Mouse (Mus musculus) forebrain, embryonic 12.5 days (tissue): Measurements from ENCODE around the gene Atg4d. TPM values are rescaled to one million over a fixed set of nuclear protein-coding genes. Genes with fewer than 3 reads are reported as not detected.
"Not testable (repeated sequence)": the region's sequence is repeated elsewhere in the genome, so short reads cannot be mapped to it uniquely, and the experiment has no call there.

Experiments used
- ATAC-seq: fragments of 200-750 bp; cut with Nextera tagmentation; 2 replicates; pipeline ENCODE4 v1.8.0; 2017; ENCODE audit warnings: moderate TSS enrichment; ENCODE audit not compliant: low FRiP score
- H3K27ac ChIP-seq: fragments of 300-500 bp; sonication (generic); 2 replicates; pipeline ENCODE4 v1.5.1; 2016; ENCODE audit warnings: mild to moderate bottlenecking
- H3K27me3 ChIP-seq: fragments of 300-500 bp; sonication (generic); 2 replicates; pipeline ENCODE4 v1.6.1; 2016; ENCODE audit warnings: mild to moderate bottlenecking
- H3K36me3 ChIP-seq: fragments of 300-500 bp; sonication (generic); replicated peaks from 2 replicates; pipeline ENCODE4 v1.6.1; 2016; ENCODE audit warnings: mild to moderate bottlenecking
- H3K4me1 ChIP-seq: fragments of 300-500 bp; sonication (generic); 2 replicates; pipeline ENCODE4 v1.6.1; 2016
- H3K4me2 ChIP-seq: fragments of 300-500 bp; sonication (generic); 2 replicates; pipeline ENCODE4 v1.6.1; 2016; ENCODE audit warnings: mild to moderate bottlenecking, moderate library complexity
- H3K4me3 ChIP-seq: fragments of 300-500 bp; sonication (generic); replicated peaks from 2 replicates; pipeline ENCODE4 v1.5.1; 2016; ENCODE audit warnings: mild to moderate bottlenecking
- H3K9ac ChIP-seq: fragments of 300-500 bp; sonication (generic); 2 replicates; pipeline ENCODE4 v1.6.1; 2016; ENCODE audit warnings: mild to moderate bottlenecking
- H3K9me3 ChIP-seq: fragments of 300-500 bp; sonication (generic); 2 replicates; pipeline ENCODE4 v1.6.1; 2016
- WGBS: fragments of 180-500 bp; shearing (Covaris S2); methylation state at CpG from one replicate; pipeline ENCODE4 v1.1.7; 2016; 5-methylcytosine and 5-hydroxymethylcytosine counted together
- polyA plus RNA-seq: library from polyadenylated mRNA; unstranded; fragments of >200 nt; fragmentation: Nextera tagmentation; extraction: Ambion mirVana; gene quantifications from 2 replicates; pipeline ENCODE4 v1.2.1, GENCODE M21; 2016

Atg4d gene
- 47.4 and 50.7 TPM in 2 replicates for polyA plus RNA-seq

DNA sequence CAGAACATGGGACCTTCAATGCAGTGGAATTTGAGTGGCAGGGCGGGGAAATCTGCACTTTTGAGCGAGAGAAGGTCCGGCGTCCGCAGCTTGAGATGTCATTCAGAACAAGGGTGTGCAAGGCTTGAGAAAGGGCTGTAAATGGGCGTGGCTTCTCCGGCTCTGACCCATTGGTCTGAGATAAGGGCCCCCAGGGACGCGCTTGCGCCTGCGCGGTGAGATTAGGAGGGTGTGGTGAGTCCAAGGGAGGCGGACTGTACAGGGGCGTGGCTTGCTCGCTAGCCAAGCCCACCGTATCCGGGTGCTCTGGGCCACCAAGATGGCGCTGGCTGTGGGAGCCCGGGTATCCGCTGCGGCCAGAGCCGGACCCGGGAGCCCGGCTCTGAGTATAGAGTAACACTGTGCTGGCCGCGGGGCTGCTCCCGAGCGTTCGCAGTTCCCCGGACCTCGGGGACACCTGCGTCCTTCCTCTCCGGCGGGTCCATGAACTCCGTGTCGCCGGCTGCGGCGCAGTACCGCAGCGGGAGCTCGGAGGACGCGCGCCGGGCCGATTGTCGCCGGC is at the start of gene Atg4d:
TSS of gene Atg4d (plus strand) at position 294 of the 562 bp plus-strand sequence.
- whole genome bisulfite sequencing: under 1% methylated on average over 49 of the region's 49 CpGs
- Histone ChIP-seq H3K9me3 (no peaks in the 10 kb centered on the region), H3K9ac (peak within 1 kb of the TSS; percentile 83), H3K4me1 (peaks cover 22% of the 10 kb centered on the region), H3K4me2 (peak within 1 kb of the TSS; percentile 86), H3K4me3 (peak within 1 kb of the TSS; percentile 84), H3K27me3 (no peaks in the 10 kb centered on the region), H3K36me3 (peaks cover 33% of the 10 kb centered on the region), H3K27ac (peak within 1 kb of the TSS; percentile 75)
- peak; percentile 98 for ATAC-seq

DNA sequence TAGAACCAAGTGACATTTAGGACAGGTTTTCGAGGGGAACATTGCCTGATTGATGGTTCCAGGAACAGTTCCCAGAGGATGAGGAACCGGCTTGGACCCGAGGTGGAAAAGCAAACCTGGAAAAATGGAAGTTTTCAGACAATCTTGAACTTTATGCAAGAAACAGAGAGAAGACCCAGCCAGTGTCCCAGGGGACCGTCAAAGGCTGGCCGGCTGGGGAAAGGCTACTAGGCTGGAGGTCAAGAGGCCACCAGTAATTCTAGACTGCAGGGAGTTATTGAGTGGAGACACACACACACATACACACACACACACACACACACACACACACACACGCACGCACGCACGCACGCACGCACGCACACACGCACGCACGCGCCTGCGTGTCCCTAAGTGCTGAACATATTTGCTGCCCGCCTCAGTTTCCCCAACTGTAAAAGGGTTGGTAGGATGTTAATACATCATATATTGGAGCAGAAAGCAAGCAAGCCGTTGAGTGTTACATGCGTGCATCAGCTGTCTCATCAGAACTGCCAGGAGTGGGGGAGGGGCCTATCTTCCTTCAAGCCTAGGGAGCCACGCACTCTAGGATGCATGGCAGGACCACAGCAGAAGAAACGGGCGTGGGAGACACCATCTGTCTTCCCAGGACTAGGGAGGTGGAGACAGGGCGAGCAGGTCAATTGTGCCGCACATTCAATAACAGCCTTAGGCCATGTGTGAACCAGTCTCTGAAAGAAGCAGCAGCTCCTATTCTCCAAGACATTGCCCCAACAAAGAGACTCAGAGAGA is 48.8 kb upstream of the Atg4d start:
- H3K9ac ChIP-seq: no peak overlapping the region
- H3K27ac ChIP-seq: 0 out of 2 replicates have a peak overlapping the region, but pooled peaks have one; percentile 19
- no peaks in the 10 kb centered on the region for H3K27me3 ChIP-seq
- no peak overlapping the region for H3K4me2 ChIP-seq
- no peak overlapping the region for H3K4me3 ChIP-seq
- 76% methylated on average over 25 of the region's 25 CpGs for WGBS
- ATAC-seq: peak; percentile 63; the same call in 1 of the 2 replicates
- H3K36me3 ChIP-seq: no peaks in the 10 kb centered on the region
- peaks cover 14% of the 10 kb centered on the region for H3K4me1 ChIP-seq
- no peaks in the 10 kb centered on the region for H3K9me3 ChIP-seq

DNA sequence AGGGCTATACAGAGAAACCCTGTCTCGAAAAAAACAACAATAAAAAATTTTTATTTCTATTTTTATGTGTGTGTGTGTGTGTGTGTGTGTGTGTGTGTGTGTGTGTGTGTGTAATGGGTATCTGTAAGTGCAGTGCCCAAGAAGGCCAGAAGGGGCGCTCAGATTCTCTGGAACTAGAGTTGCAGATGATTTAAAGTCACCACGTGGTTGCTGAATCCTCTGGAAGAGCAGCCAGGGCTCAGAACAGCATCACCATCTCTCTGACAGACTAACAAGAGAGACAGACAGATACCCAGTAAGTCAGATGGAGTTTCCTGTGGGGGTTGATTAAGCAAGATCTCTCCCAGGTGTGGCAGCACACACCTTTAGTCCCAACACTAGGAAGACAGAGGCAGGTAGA is 45.3 kb upstream of the Atg4d start:
- no peak for ATAC-seq
- WGBS: 48% methylated on average over 3 of the region's 3 CpGs

DNA sequence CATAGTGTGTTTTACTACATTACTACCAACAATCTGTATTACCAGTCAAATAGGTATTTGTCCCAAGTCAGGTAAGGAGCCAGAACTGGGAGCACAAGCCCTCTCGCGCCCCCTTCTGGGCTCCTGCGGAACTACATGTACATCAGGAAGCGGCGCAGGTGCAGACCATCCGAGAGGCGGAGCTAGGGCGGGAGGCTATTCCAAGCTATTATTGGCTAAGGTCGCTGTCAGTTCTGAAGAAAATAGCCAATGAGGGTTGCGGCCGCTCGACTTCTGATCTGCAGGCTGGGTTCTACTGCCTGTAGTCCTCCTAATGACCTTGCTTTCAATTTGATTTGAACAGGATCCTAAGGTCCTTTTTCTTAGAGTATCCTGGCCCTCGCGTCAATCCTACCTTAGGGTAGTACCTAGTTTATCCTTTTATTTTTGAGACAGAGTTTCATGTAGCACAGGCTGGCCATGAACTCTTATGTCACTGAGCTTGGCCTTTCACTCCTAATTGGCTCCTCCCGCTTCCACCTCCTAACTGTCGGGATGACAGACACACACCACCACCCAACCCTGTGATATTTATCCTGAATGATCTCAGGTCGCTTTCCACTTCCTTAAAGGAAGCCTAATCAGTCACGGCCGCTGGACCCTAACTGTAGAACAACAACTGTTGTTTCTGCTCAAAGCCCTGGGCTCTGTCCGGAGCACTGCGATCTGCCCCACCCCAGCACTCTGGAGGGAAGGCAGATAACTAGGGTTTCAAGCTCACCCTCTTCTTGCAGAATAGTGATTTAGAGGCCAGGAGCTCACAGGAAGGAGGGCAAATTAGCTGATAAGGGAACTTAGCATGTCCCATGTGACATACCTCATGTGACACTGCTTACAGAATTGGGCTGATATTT is 44.4 kb upstream of the Atg4d start:
- Histone ChIP-seq H3K9me3 (peaks cover 4% of the 10 kb centered on the region; the same call in 1 of the 2 replicates), H3K27ac (no peak overlapping the region), H3K4me3 (peak overlapping the region; percentile 25), H3K4me1 (peaks cover 22% of the 10 kb centered on the region), H3K36me3 (no peaks in the 10 kb centered on the region), H3K27me3 (peaks cover 15% of the 10 kb centered on the region; the same call in 1 of the 2 replicates), H3K9ac (0 out of 2 replicates have a peak overlapping the region, but pooled peaks have one; percentile 25), H3K4me2 (peak overlapping the region; percentile 43)
- peak; percentile 90 for ATAC-seq
- 15% methylated on average over 21 of the region's 21 CpGs for WGBS

More for the DNA sequence above, 45.3 kb upstream of the Atg4d start:
- peaks cover 9% of the 10 kb centered on the region; the same call in 1 of the 2 replicates for H3K27me3 ChIP-seq
- H3K9ac ChIP-seq: no peak overlapping the region
- H3K36me3 ChIP-seq: no peaks in the 10 kb centered on the region
- H3K9me3 ChIP-seq: peaks cover 4% of the 10 kb centered on the region; the same call in 1 of the 2 replicates
- H3K4me2 ChIP-seq: no peak overlapping the region
- no peak overlapping the region for H3K27ac ChIP-seq
- H3K4me1 ChIP-seq: peaks cover 15% of the 10 kb centered on the region
- no peak overlapping the region for H3K4me3 ChIP-seq

DNA sequence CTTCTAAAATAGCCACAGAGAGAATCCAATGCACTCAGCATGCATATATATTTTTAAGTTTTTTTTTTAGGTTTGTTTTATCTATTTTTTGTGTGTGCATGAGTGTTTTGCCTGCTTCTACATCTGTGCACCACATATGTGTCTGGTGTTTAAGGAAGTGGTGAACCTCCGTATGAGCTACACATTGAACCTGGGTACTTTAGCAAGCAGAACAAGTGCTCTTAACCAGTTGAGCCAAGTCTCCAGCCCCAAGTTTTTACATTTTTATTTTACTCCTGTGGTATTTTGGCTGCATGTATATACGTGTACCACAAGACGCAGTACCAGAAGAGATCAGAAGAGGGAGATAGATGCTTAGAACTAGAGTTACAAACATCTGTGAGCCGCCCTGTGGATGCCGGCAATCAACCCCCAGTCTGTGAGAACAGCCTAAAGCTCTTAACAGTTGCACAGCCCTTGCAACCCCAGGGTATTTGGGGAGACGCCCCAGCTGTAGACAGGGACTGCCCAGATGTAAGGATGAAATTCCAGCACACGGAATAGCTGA is 43.6 kb upstream of the Atg4d start:
- Histone ChIP-seq H3K27ac (no peak overlapping the region), H3K9ac (no peak overlapping the region), H3K4me3 (no peak overlapping the region), H3K4me2 (no peak overlapping the region), H3K4me1 (peaks cover 19% of the 10 kb centered on the region), H3K9me3 (peaks cover 4% of the 10 kb centered on the region; the same call in 1 of the 2 replicates), H3K27me3 (peaks cover 15% of the 10 kb centered on the region; the same call in 1 of the 2 replicates), H3K36me3 (no peaks in the 10 kb centered on the region)
- 18% methylated on average over 7 of the region's 7 CpGs for WGBS
- 0 out of 2 replicates have a peak, but pooled peaks have one; percentile 57 for ATAC-seq

DNA sequence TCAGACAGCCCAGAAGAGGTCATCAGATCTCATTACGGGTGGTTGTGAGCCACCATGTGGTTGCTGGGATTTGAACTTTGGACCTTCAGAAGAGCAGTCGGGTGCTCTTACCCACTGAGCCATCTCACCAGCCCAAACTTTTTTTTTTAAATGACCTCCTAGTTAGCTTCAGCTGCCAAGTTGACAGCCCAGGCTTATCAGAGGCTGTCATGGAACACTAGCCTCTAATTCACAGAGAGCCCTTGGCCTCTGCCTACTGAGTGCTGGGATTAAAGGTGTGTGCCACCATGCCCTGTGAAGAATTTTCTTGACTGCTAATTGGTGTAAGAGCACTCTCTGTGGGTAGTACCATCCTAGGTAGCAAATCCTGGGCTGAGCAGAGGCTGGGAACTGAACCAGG is 41.6 kb upstream of the Atg4d start:
- 86% methylated on average over 2 of the region's 2 CpGs for WGBS
- not testable (repeated sequence) for H3K9ac ChIP-seq, H3K36me3 ChIP-seq, H3K4me3 ChIP-seq, H3K9me3 ChIP-seq, H3K27ac ChIP-seq, H3K4me2 ChIP-seq, ATAC-seq
- Histone ChIP-seq H3K4me1 (peaks cover 27% of the 10 kb centered on the region), H3K27me3 (peaks cover 15% of the 10 kb centered on the region; the same call in 1 of the 2 replicates)

DNA sequence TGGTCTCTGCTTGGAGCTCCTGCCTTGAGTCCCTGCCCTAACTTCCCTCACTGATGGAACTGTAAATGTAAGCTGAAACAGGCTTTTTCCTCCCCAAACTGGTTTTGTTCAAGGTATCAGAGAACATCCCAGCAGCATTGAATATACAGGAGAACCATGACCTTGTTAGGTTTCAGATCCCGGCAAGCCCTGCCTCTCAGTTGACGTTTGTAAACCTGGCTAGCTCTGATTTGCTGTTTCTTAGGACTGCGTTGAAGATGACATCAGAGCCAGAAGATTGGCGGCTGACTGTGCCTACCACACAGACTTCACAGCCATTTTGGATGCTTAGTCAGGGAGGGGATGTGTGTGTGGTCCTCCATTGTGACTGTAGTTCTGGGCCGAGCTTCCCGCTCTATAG is 41.2 kb upstream of the Atg4d start:
- Histone ChIP-seq H3K4me2 (no peak overlapping the region), H3K9ac (no peak overlapping the region), H3K27ac (no peak overlapping the region), H3K4me3 (no peak overlapping the region), H3K36me3 (no peaks in the 10 kb centered on the region; the same call in 1 of the 2 replicates), H3K9me3 (peaks cover 4% of the 10 kb centered on the region; the same call in 1 of the 2 replicates), H3K27me3 (peaks cover 15% of the 10 kb centered on the region; the same call in 1 of the 2 replicates), H3K4me1 (peaks cover 27% of the 10 kb centered on the region)
- ATAC-seq: no peak
- 89% methylated on average over 6 of the region's 6 CpGs for WGBS

DNA sequence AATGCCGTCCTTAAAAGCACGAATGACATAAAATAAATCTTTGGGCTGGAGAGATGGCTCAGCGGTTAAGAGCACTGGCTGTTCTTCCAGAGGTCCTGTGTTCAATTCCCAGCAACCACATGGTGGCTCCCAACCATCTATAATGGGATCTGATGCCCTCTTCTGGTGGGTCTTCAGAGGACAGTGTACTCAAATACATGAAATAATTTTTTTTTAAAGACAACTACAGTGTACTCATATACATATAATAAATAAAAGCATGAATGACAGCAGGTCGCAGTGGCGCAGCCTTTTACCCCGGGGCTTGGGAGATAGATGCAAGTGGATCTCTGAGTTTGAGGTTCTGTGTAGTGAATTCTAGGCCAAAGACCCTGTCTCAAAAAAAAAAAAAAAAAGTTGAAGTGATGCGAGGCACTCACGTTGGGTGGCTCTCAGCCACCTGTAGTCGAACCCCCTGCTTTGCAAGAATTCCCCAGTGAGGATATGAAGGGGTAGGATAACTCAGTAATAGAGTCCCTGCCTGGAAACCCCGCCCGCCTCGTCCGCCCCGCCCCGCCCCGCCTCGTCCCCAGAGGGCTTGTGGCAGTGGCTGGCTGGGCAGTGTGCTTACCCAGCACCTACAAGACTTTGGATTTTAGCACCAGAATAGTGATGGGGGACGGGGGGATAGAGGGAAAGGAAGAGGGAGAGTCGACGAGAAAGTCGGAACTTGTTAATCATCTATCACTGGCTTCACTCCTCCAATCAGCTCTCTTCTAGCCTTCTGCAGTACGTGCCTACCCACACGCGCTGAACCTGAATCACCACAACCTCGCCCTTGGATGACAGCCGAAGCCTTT is 40.3 kb upstream of the Atg4d start:
- no peak for ATAC-seq
- H3K4me1 ChIP-seq: peaks cover 27% of the 10 kb centered on the region
- H3K4me2 ChIP-seq: peak overlapping the region; percentile 41
- H3K27ac ChIP-seq: no peak overlapping the region
- peaks cover 4% of the 10 kb centered on the region; the same call in 1 of the 2 replicates for H3K9me3 ChIP-seq
- no peak overlapping the region; the same call in 1 of the 2 replicates for H3K9ac ChIP-seq
- H3K4me3 ChIP-seq: 0 out of 2 replicates have a peak overlapping the region, but pooled peaks have one; percentile 15
- H3K27me3 ChIP-seq: peaks cover 15% of the 10 kb centered on the region; the same call in 1 of the 2 replicates
- peaks cover 6% of the 10 kb centered on the region for H3K36me3 ChIP-seq
- WGBS: 26% methylated on average over 26 of the region's 26 CpGs

DNA sequence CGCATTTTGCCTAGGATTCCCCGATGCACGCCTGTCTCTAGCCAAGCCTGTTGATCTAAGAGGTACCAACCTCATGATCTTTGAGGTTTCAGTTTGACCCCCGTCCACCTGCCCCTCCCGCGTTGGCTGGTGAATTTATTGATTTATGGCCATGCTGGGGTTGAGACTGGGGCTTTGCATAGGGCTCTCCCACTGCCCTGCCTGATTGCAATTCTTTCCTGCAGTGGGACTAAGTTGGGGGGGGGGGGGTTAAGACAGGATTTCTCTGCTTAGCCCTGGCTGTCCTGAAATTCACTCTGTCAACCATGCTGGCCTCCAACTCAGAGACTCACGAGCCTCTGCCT is 39.7 kb upstream of the Atg4d start:
- H3K4me3 ChIP-seq: no peak overlapping the region
- ATAC-seq: no peak
- peaks cover 15% of the 10 kb centered on the region; the same call in 1 of the 2 replicates for H3K27me3 ChIP-seq
- WGBS: 23% methylated on average over 7 of the region's 7 CpGs
- H3K27ac ChIP-seq: no peak overlapping the region
- peaks cover 27% of the 10 kb centered on the region for H3K4me1 ChIP-seq
- peak overlapping the region; percentile 41 for H3K4me2 ChIP-seq
- peaks cover 4% of the 10 kb centered on the region; the same call in 1 of the 2 replicates for H3K9me3 ChIP-seq
- H3K9ac ChIP-seq: no peak overlapping the region
- H3K36me3 ChIP-seq: peaks cover 12% of the 10 kb centered on the region

DNA sequence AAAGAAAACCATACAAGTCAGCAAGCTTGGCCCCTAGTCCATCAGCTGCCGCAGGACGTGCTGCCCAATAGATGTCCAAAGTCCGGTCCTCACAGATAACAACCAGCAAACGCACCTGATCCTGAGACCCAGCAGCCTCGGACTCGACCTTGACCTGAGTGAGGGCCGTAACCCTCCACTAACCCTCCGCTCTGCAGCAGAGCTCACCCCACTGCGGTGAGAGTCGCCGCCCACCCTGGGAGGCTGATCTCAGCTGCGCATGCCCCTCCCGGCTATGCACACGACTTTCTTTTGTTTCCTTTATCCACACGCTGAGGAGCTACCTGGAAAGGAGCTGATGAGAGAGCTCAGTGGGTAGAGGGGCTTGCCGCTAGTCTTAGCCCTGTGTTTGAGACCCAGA is 37.8 kb upstream of the Atg4d start:
- peak overlapping the region; percentile 33; the same call in 1 of the 2 replicates for H3K9ac ChIP-seq
- peak overlapping the region; percentile 46 for H3K4me2 ChIP-seq
- H3K4me3 ChIP-seq: peak overlapping the region; percentile 24
- peaks cover 21% of the 10 kb centered on the region for H3K4me1 ChIP-seq
- H3K9me3 ChIP-seq: peaks cover 4% of the 10 kb centered on the region; the same call in 1 of the 2 replicates
- H3K36me3 ChIP-seq: peaks cover 25% of the 10 kb centered on the region
- peaks cover 15% of the 10 kb centered on the region; the same call in 1 of the 2 replicates for H3K27me3 ChIP-seq
- WGBS: 10% methylated on average over 16 of the region's 16 CpGs
- ATAC-seq: peak; percentile 70
- H3K27ac ChIP-seq: no peak overlapping the region

DNA sequence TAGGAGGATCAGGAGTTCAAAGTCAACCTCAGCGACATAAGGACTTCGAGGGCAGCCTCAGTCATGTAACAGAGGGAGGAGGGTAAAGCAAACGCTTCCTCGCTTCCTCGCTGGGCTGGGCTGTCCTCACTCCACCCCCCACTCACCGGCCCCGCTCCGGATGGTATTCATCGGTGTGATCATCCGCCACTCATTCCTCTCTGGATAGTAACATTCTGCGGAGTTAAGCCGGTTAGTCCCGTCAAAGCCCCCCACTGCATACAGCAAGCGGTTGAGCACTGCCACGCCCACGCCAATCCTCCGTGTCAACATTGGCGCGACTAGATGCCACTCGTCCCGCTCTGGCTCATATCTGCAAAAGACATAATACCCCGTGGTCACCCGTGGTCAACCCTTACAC is 33.5 kb upstream of the Atg4d start:
- 58% methylated on average over 23 of the region's 23 CpGs for WGBS
- Histone ChIP-seq H3K4me3 (no peak overlapping the region), H3K9me3 (no peaks in the 10 kb centered on the region), H3K4me1 (peaks cover 13% of the 10 kb centered on the region), H3K27ac (no peak overlapping the region), H3K36me3 (peaks cover 57% of the 10 kb centered on the region), H3K9ac (no peak overlapping the region), H3K27me3 (no peaks in the 10 kb centered on the region; the same call in 1 of the 2 replicates), H3K4me2 (no peak overlapping the region)
- no peak for ATAC-seq
